Mouse (Mus musculus) CH12.LX (cell line): ENCODE measurements around the gene Abca7. TPM values are rescaled to one million over a fixed set of nuclear protein-coding genes. Genes with fewer than 3 reads are reported as not detected.

ENCODE experiments used
- DNase-seq: peaks from one replicate; pipeline ENCODE4 v3.0.0-alpha.2; 2013; ENCODE audit errors: extremely low read depth
- H3K27ac ChIP-seq: 2 replicates; pipeline ENCODE4 v1.5.1; 2012; ENCODE audit warnings: low read depth, mild to moderate bottlenecking, control low read depth, moderate library complexity; ENCODE audit not compliant: insufficient read depth
- H3K27me3 ChIP-seq: replicated peaks from 2 replicates; pipeline ENCODE3; 2012; ENCODE audit warnings: inconsistent platforms
- H3K36me3 ChIP-seq, 2 experiments: replicated peaks in 1 of 2; 2 replicates each; pipeline versions ENCODE3 to v1.6.1; 2012; ENCODE audit warnings: inconsistent platforms in 1 of 2, low read length in 1 of 2, mild to moderate bottlenecking in 1 of 2, mixed read lengths in 1 of 2, moderate library complexity in 1 of 2; ENCODE audit not compliant: control insufficient read depth in 1 of 2, insufficient read depth in 1 of 2
- H3K4me1 ChIP-seq, 2 experiments: 2 replicates each; pipeline ENCODE4 v1.6.1; 2012; ENCODE audit warnings: inconsistent platforms in 1 of 2, moderate library complexity in 1 of 2; ENCODE audit not compliant: insufficient read depth in 2 of 2, control insufficient read depth in 1 of 2
- H3K4me2 ChIP-seq: 2 replicates; pipeline ENCODE4 v1.6.1; 2012; ENCODE audit warnings: low read depth, mild to moderate bottlenecking, control low read depth; ENCODE audit not compliant: poor library complexity, insufficient read depth, severe bottlenecking
- H3K4me3 ChIP-seq, 3 experiments: fragments of 150-350 bp in 1 of 3; sonication (generic) in 1 of 3; replicated peaks in 1 of 3; 2 replicates each; pipeline versions ENCODE3 to v1.5.1; 2011 to 2012; ENCODE audit warnings: low read depth in 2 of 3, low read length in 2 of 3, mild to moderate bottlenecking in 2 of 3, moderate library complexity in 2 of 3, control low read depth in 1 of 3, improper control_type of control experiment in 1 of 3, inconsistent platforms in 1 of 3, mixed read lengths in 1 of 3; ENCODE audit not compliant: poor library complexity in 1 of 3
- H3K79me2 ChIP-seq: replicated peaks from 2 replicates; pipeline ENCODE4 v1.6.1; 2012; ENCODE audit warnings: mild to moderate bottlenecking, moderate library complexity; ENCODE audit not compliant: control insufficient read depth, poor library complexity, insufficient read depth, severe bottlenecking; ENCODE audit errors: extremely low read depth
- H3K9ac ChIP-seq: 2 replicates; pipeline ENCODE4 v1.6.1; 2012; ENCODE audit warnings: low read depth, mild to moderate bottlenecking, control low read depth, moderate library complexity; ENCODE audit not compliant: insufficient read depth
- H3K9me3 ChIP-seq: replicated peaks from 2 replicates; pipeline ENCODE3; 2012; ENCODE audit warnings: low read length, inconsistent platforms, mixed read lengths
- E2F4 ChIP-seq: IDR thresholded peaks from 2 replicates; pipeline ENCODE4 v1.6.1; 2011; ENCODE audit warnings: low read depth, low read length, improper control_type of control experiment; ENCODE audit not compliant: insufficient replicate concordance
- EP300 ChIP-seq: IDR thresholded peaks from 2 replicates; pipeline ENCODE4 v1.6.1; 2011; ENCODE audit warnings: low read length, improper control_type of control experiment
- KAT2A ChIP-seq: IDR thresholded peaks from 2 replicates; pipeline ENCODE4 v1.6.1; 2012; ENCODE audit warnings: low read length, improper control_type of control experiment, inconsistent platforms; ENCODE audit not compliant: insufficient replicate concordance
- MAZ ChIP-seq: IDR thresholded peaks from 2 replicates; pipeline ENCODE4 v1.6.1; 2012; ENCODE audit warnings: low read depth, mild to moderate bottlenecking, inconsistent platforms, low read length, improper control_type of control experiment, moderate library complexity
- MEF2A ChIP-seq: IDR thresholded peaks from 2 replicates; pipeline ENCODE4 v1.6.1; 2014; ENCODE audit warnings: low read depth, mild to moderate bottlenecking, inconsistent platforms, low read length, improper control_type of control experiment, borderline replicate concordance
- MXI1 ChIP-seq: IDR thresholded peaks from 2 replicates; pipeline ENCODE4 v1.6.1; 2011; ENCODE audit warnings: mild to moderate bottlenecking, low read depth, low read length, improper control_type of control experiment
- NELFE ChIP-seq: IDR thresholded peaks from 2 replicates; pipeline ENCODE4 v1.6.1; 2011; ENCODE audit warnings: low read depth, low read length, improper control_type of control experiment
- POLR2A ChIP-seq: IDR thresholded peaks from 2 replicates; pipeline ENCODE4 v1.6.1; 2011; ENCODE audit warnings: low read depth, mild to moderate bottlenecking, improper control_type of control experiment, low read length
- POLR2AphosphoS2 ChIP-seq: IDR thresholded peaks from 2 replicates; pipeline ENCODE4 v1.6.1; 2011; ENCODE audit warnings: low read depth, low read length, improper control_type of control experiment
- RCOR1 ChIP-seq: conservative IDR thresholded peaks from 2 replicates; pipeline ENCODE4 v1.6.1; 2012; ENCODE audit warnings: low read depth, mild to moderate bottlenecking, inconsistent platforms, low read length, improper control_type of control experiment
- SIN3A ChIP-seq: IDR thresholded peaks from 2 replicates; pipeline ENCODE4 v1.6.1; 2012; ENCODE audit warnings: low read length, improper control_type of control experiment, inconsistent platforms
- TBP ChIP-seq: conservative IDR thresholded peaks from 2 replicates; pipeline ENCODE4 v1.6.1; 2011; ENCODE audit warnings: low read depth, low read length, improper control_type of control experiment
- TCF12 ChIP-seq: IDR thresholded peaks from 2 replicates; pipeline ENCODE4 v1.6.1; 2014; ENCODE audit warnings: low read depth, mild to moderate bottlenecking, inconsistent platforms, low read length, improper control_type of control experiment
- UBTF ChIP-seq: IDR thresholded peaks from 2 replicates; pipeline ENCODE4 v1.6.1; 2012; ENCODE audit warnings: low read depth, mild to moderate bottlenecking, inconsistent platforms, low read length, improper control_type of control experiment, moderate library complexity
- USF2 ChIP-seq: conservative IDR thresholded peaks from 2 replicates; pipeline ENCODE4 v1.6.1; 2011; ENCODE audit warnings: low read depth, low read length, improper control_type of control experiment
- ZKSCAN1 ChIP-seq: IDR thresholded peaks from 2 replicates; pipeline ENCODE4 v1.6.1; 2012; ENCODE audit warnings: low read depth, inconsistent platforms, low read length, improper control_type of control experiment, borderline replicate concordance
- ZMIZ1 ChIP-seq: IDR thresholded peaks from 2 replicates; pipeline ENCODE4 v1.6.1; 2012; ENCODE audit warnings: low read depth, mild to moderate bottlenecking, inconsistent platforms, low read length, improper control_type of control experiment
- ZNF384 ChIP-seq: IDR thresholded peaks from 2 replicates; pipeline ENCODE4 v1.6.1; 2012; ENCODE audit warnings: low read depth, low read length, improper control_type of control experiment, inconsistent platforms
- dilution Hi-C: fragments of 300-500 bp; cut with MboI; formaldehyde crosslinking; loops from 2 replicates; pipeline ENCODE4 v1.14.3; 2020; ENCODE audit warnings: low sequenced_read_pairs; ENCODE audit not compliant: extremely low pct_unique_long_range_greater_than_20kb, extremely low pct_ligation_motif_present
- in situ Hi-C: fragments of 300-500 bp; cut with MboI; formaldehyde crosslinking; loops from 3 replicates; pipeline ENCODE4 v1.14.3; 2019; ENCODE audit warnings: low sequenced_read_pairs, low pct_ligation_motif_present, low pct_unique_long_range_greater_than_20kb, mixed read lengths
- polyA plus RNA-seq: library from polyadenylated mRNA; unstranded; fragments of >175 nt; gene quantifications from 2 replicates; pipeline ENCODE4 v1.2.1, GENCODE M21; 2012; ENCODE audit warnings: low read depth; ENCODE audit not compliant: insufficient read length
- total RNA-seq, 2 experiments: library from RNA; depleted of rRNA; stranded (reverse); fragments of 300-350 nt in 1 of 2; fragments of >200 nt in 1 of 2; gene quantifications; 2 replicates each; pipeline ENCODE4 v1.2.3; 2012 to 2014

Gene Abca7
- total and polyA plus RNA-seq, 3 experiments, result 2.3 to 7.0 (median 6.1) TPM

- no peak for TF ChIP-seq POLR2A
- no peak for TF ChIP-seq MXI1
- no peak for TF ChIP-seq MAZ
- TF ChIP-seq UBTF, result no peak
- peaks cover 72 to 95% of the 10 kb centered on the region in 2 experiments for H3K36me3 ChIP-seq
- in situ Hi-C loops, result no loop called here
- no peak overlapping the region for H3K4me2 ChIP-seq
- H3K4me3 ChIP-seq, result no peak overlapping the region
- no peak for DNase-seq
- H3K27me3 ChIP-seq, result no peaks in the 10 kb centered on the region
- dilution Hi-C loops, result no loop called here
- peaks cover 8% of the 10 kb centered on the region for H3K79me2 ChIP-seq
- no peak overlapping the region for H3K27ac ChIP-seq
- H3K4me1 ChIP-seq, result peaks cover 8 to 16% of the 10 kb centered on the region in 2 experiments; a peak in 3 of 4 replicates
- peaks cover 17% of the 10 kb centered on the region for H3K9me3 ChIP-seq
- no peak overlapping the region for H3K9ac ChIP-seq
Observed at GRCm38 (mm10) chr10:79976071-79976721, 20.1 kb upstream of the Abca7 start.

GRCm38 (mm10) chr10:79976722-79977107, 19.6 kb upstream of the Abca7 start:
- in situ Hi-C loops (no loop called here), dilution Hi-C loops (no loop called here)
- H3K4me2 ChIP-seq, result no peak overlapping the region
- no peak overlapping the region for H3K4me3 ChIP-seq
- H3K36me3 ChIP-seq, result peaks cover 77 to 95% of the 10 kb centered on the region in 2 experiments
- peaks cover 13% of the 10 kb centered on the region for H3K79me2 ChIP-seq
- H3K9me3 ChIP-seq, result peaks cover 17% of the 10 kb centered on the region
- no peak overlapping the region for H3K27ac ChIP-seq
- H3K4me1 ChIP-seq, result peaks cover 13 to 21% of the 10 kb centered on the region in 2 experiments
- H3K27me3 ChIP-seq, result no peaks in the 10 kb centered on the region
- TF ChIP-seq MAZ (no peak), TCF12 (no peak), RCOR1 (no peak), EP300 (no peak), SIN3A (no peak), ZMIZ1 (no peak), MXI1 (no peak), ZNF384 (no peak), KAT2A (no peak), POLR2AphosphoS2 (no peak), USF2 (no peak), ZKSCAN1 (no peak), MEF2A (no peak), E2F4 (no peak), NELFE (no peak), TBP (no peak)
- DNase-seq, result no peak
- H3K9ac ChIP-seq, result no peak overlapping the region
